Mouse (Mus musculus): ENCODE data around the gene Kctd21. TPM values are rescaled to one million over a fixed set of nuclear protein-coding genes. Genes with fewer than 3 reads are reported as not detected.

Kctd21 gene
- polyA plus RNA-seq, 1 experiment from 2014 or later = 14.3 TPM

GRCm38 (mm10) chr7:97365887-97366286 is 33.8 kb downstream of the Kctd21 start:
- H3K4me3 ChIP-seq (ENCODE audit: inconsistent target) = no peak overlapping the region
- H3K36me3 ChIP-seq (ENCODE audit: inconsistent target) = no peaks in the 10 kb centered on the region
- no peaks in the 10 kb centered on the region for H3K79me2 ChIP-seq (ENCODE audit: inconsistent target)
- WGBS (ENCODE audit: missing documents) = 91% methylated on average over 1 of the region's 1 CpGs
- H3K27ac ChIP-seq = no peak overlapping the region

GRCm38 (mm10) chr7:97375101-97375500 is 43.0 kb downstream of the Kctd21 start:
- Histone ChIP-seq H3K36me3 (ENCODE audit: inconsistent target) (peaks cover 16% of the 10 kb centered on the region), H3K79me2 (ENCODE audit: inconsistent target) (peaks cover 49% of the 10 kb centered on the region), H3K27ac (0 out of 2 replicates have a peak overlapping the region, but pooled peaks have one; percentile 40), H3K4me3 (ENCODE audit: inconsistent target) (no peak overlapping the region)
- whole genome bisulfite sequencing (ENCODE audit: missing documents) = 94% methylated on average over 9 of the region's 9 CpGs

GRCm38 (mm10) chr7:97375906-97376305 is 43.8 kb downstream of the Kctd21 start:
- 23% methylated on average over 2 of the region's 2 CpGs for WGBS (ENCODE audit: missing documents)
- Histone ChIP-seq H3K4me3 (ENCODE audit: inconsistent target) (no peak overlapping the region), H3K27ac (peak overlapping the region; percentile 40), H3K79me2 (ENCODE audit: inconsistent target) (peaks cover 49% of the 10 kb centered on the region), H3K36me3 (ENCODE audit: inconsistent target) (peaks cover 16% of the 10 kb centered on the region)

- Histone ChIP-seq H3K4me3 (ENCODE audit: inconsistent target) (no peak overlapping the region), H3K36me3 (ENCODE audit: inconsistent target) (peaks cover 16% of the 10 kb centered on the region), H3K79me2 (ENCODE audit: inconsistent target) (peaks cover 29% of the 10 kb centered on the region), H3K27ac (no peak overlapping the region)
- WGBS (ENCODE audit: missing documents) = 91% methylated on average over 5 of the region's 5 CpGs
These were observed 47.2 kb downstream of the Kctd21 start for GRCm38 (mm10) chr7:97379304-97379703.

GRCm38 (mm10) chr7:97380500-97381123 is 48.5 kb downstream of the Kctd21 start:
- Histone ChIP-seq H3K4me3 (ENCODE audit: inconsistent target) (no peak overlapping the region), H3K27ac (no peak overlapping the region), H3K36me3 (ENCODE audit: inconsistent target) (peaks cover 16% of the 10 kb centered on the region), H3K79me2 (ENCODE audit: inconsistent target) (peaks cover 29% of the 10 kb centered on the region)
- WGBS (ENCODE audit: missing documents) = 96% methylated on average over 5 of the region's 5 CpGs

GRCm38 (mm10) chr7:97382661-97383060 is 50.5 kb downstream of the Kctd21 start:
- H3K4me3 ChIP-seq (ENCODE audit: inconsistent target) = no peak overlapping the region
- peaks cover 16% of the 10 kb centered on the region for H3K79me2 ChIP-seq (ENCODE audit: inconsistent target)
- peak overlapping the region; percentile 41 for H3K27ac ChIP-seq
- WGBS (ENCODE audit: missing documents) = 94% methylated on average over 8 of the region's 8 CpGs
- H3K36me3 ChIP-seq (ENCODE audit: inconsistent target) = peaks cover 16% of the 10 kb centered on the region

- Histone ChIP-seq H3K79me2 (ENCODE audit: inconsistent target) (peaks cover 6% of the 10 kb centered on the region; the same call in 1 of the 2 replicates), H3K36me3 (ENCODE audit: inconsistent target) (peaks cover 14% of the 10 kb centered on the region), H3K4me3 (ENCODE audit: inconsistent target) (no peak overlapping the region), H3K27ac (peak overlapping the region; percentile 41)
- WGBS (ENCODE audit: missing documents) = 65% methylated on average over 8 of the region's 10 CpGs
These were observed 51.5 kb downstream of the Kctd21 start for GRCm38 (mm10) chr7:97383496-97384132.

- 95% methylated on average over 7 of the region's 7 CpGs for WGBS (ENCODE audit: missing documents)
- no peaks in the 10 kb centered on the region for H3K79me2 ChIP-seq (ENCODE audit: inconsistent target)
- peaks cover 25% of the 10 kb centered on the region; the same call in 1 of the 2 replicates for H3K36me3 ChIP-seq (ENCODE audit: inconsistent target)
These were observed 54.1 kb downstream of the Kctd21 start for GRCm38 (mm10) chr7:97386106-97386805.

GRCm38 (mm10) chr7:97386806-97387370 is 54.8 kb downstream of the Kctd21 start:
- Histone ChIP-seq H3K79me2 (ENCODE audit: inconsistent target) (no peaks in the 10 kb centered on the region), H3K36me3 (ENCODE audit: inconsistent target) (peaks cover 28% of the 10 kb centered on the region; the same call in 1 of the 2 replicates), H3K4me3 (ENCODE audit: inconsistent target) (no peak overlapping the region), H3K27ac (no peak overlapping the region)
- 96% methylated on average over 5 of the region's 5 CpGs for WGBS (ENCODE audit: missing documents)

More at GRCm38 (mm10) chr7:97386106-97386805, 54.1 kb downstream of the Kctd21 start:
- no peak overlapping the region for H3K4me3 ChIP-seq (ENCODE audit: inconsistent target)
- H3K27ac ChIP-seq = no peak overlapping the region

GRCm38 (mm10) chr7:97387561-97388147 is 55.5 kb downstream of the Kctd21 start:
- Histone ChIP-seq H3K36me3 (ENCODE audit: inconsistent target) (peaks cover 28% of the 10 kb centered on the region; the same call in 1 of the 2 replicates), H3K27ac (no peak overlapping the region), H3K4me3 (ENCODE audit: inconsistent target) (no peak overlapping the region), H3K79me2 (ENCODE audit: inconsistent target) (no peaks in the 10 kb centered on the region)
- WGBS (ENCODE audit: missing documents) = 93% methylated on average over 8 of the region's 8 CpGs

GRCm38 (mm10) chr7:97388541-97388940 is 56.4 kb downstream of the Kctd21 start:
- Histone ChIP-seq H3K4me3 (ENCODE audit: inconsistent target) (no peak overlapping the region), H3K36me3 (ENCODE audit: inconsistent target) (peaks cover 28% of the 10 kb centered on the region; the same call in 1 of the 2 replicates), H3K27ac (no peak overlapping the region), H3K79me2 (ENCODE audit: inconsistent target) (no peaks in the 10 kb centered on the region)
- 92% methylated on average over 4 of the region's 4 CpGs for WGBS (ENCODE audit: missing documents)

- 93% methylated on average over 13 of the region's 13 CpGs for WGBS (ENCODE audit: missing documents)
- peaks cover 28% of the 10 kb centered on the region; the same call in 1 of the 2 replicates for H3K36me3 ChIP-seq (ENCODE audit: inconsistent target)
- H3K79me2 ChIP-seq (ENCODE audit: inconsistent target) = no peaks in the 10 kb centered on the region
- H3K27ac ChIP-seq = no peak overlapping the region
- no peak overlapping the region for H3K4me3 ChIP-seq (ENCODE audit: inconsistent target)
These were observed 59.4 kb downstream of the Kctd21 start for GRCm38 (mm10) chr7:97391293-97392078.

- Histone ChIP-seq H3K4me3 (ENCODE audit: inconsistent target) (no peak overlapping the region), H3K36me3 (ENCODE audit: inconsistent target) (peaks cover 28% of the 10 kb centered on the region; the same call in 1 of the 2 replicates), H3K27ac (no peak overlapping the region), H3K79me2 (ENCODE audit: inconsistent target) (no peaks in the 10 kb centered on the region)
- WGBS (ENCODE audit: missing documents) = 95% methylated on average over 6 of the region's 6 CpGs
These were observed 59.9 kb downstream of the Kctd21 start for GRCm38 (mm10) chr7:97392079-97392445.

- no peaks in the 10 kb centered on the region for H3K79me2 ChIP-seq (ENCODE audit: inconsistent target)
- H3K27ac ChIP-seq = no peak overlapping the region
- no peak overlapping the region for H3K4me3 ChIP-seq (ENCODE audit: inconsistent target)
- peaks cover 16% of the 10 kb centered on the region; the same call in 1 of the 2 replicates for H3K36me3 ChIP-seq (ENCODE audit: inconsistent target)
- WGBS (ENCODE audit: missing documents) = 94% methylated on average over 2 of the region's 2 CpGs
These were observed 62.2 kb downstream of the Kctd21 start for GRCm38 (mm10) chr7:97394375-97394774.
